Mouse (Mus musculus) right cerebral cortex, postnatal 10 days (tissue): Measurements from ENCODE around the gene Heca.
A peak's percentile ranks its signal among the peaks of the same experiment; 100 is the strongest.
"Not testable (repeated sequence)": the region's sequence is repeated elsewhere in the genome, so short reads cannot be mapped to it uniquely, and the experiment has no call there.

Experiments
- DNase-seq, 2 experiments: peaks; one replicate each; pipeline ENCODE4 v3.0.0; 2021; ENCODE audit warnings: low spot score in 2 of 2

The Heca gene

GRCm38 (mm10) chr10:17880724-17881123 lies 67.1 kb downstream of the Heca start:
- no peak for DNase-seq

GRCm38 (mm10) chr10:17880038-17880437 lies 67.8 kb downstream of the Heca start:
- no peak for DNase-seq

- DNase-seq, result no peak
Measured at GRCm38 (mm10) chr10:17878002-17878919, 69.6 kb downstream of the Heca start.

- peak; percentile 81 to 82 for DNase-seq
Measured at GRCm38 (mm10) chr10:17869822-17870662, 77.8 kb downstream of the Heca start.

- no peak for DNase-seq
Measured at GRCm38 (mm10) chr10:17860701-17861480, 87.0 kb downstream of the Heca start.

GRCm38 (mm10) chr10:17857647-17858261 lies 90.1 kb downstream of the Heca start:
- DNase-seq, result no peak

- peak; percentile 59 to 70 for DNase-seq
Measured at GRCm38 (mm10) chr10:17844781-17845537, 102.9 kb downstream of the Heca start.

- peak in 1 of 2 experiments; percentile 35 for DNase-seq
Measured at GRCm38 (mm10) chr10:17842030-17842429, 105.8 kb downstream of the Heca start.

- no peak for DNase-seq
Measured at GRCm38 (mm10) chr10:17836275-17836674, 111.6 kb downstream of the Heca start.

GRCm38 (mm10) chr10:17835031-17835430 lies 112.8 kb downstream of the Heca start:
- no peak for DNase-seq

- DNase-seq, result no peak
Measured at GRCm38 (mm10) chr10:17831041-17831440, 116.8 kb downstream of the Heca start.

GRCm38 (mm10) chr10:17829205-17829604 lies 118.7 kb downstream of the Heca start:
- no peak for DNase-seq

GRCm38 (mm10) chr10:17827391-17827790 lies 120.5 kb downstream of the Heca start:
- DNase-seq, result no peak

GRCm38 (mm10) chr10:17820422-17820821 lies 127.4 kb downstream of the Heca start:
- DNase-seq, result not testable (repeated sequence)
